Mouse (Mus musculus) gastrocnemius, postnatal 14 days (tissue): ENCODE measurements around the gene Ston1. TPM values are rescaled to one million over a fixed set of nuclear protein-coding genes. Genes with fewer than 3 reads are reported as not detected.

ENCODE experiments used
- DNase-seq: peaks from one replicate; pipeline ENCODE4 v3.0.0; 2021; ENCODE audit warnings: mixed read lengths
- intact Hi-C: fragments of 180-260 bp; cut with DNase I; formaldehyde crosslinking; loops from one replicate; pipeline ENCODE4 v1.15.1; 2025; ENCODE audit warnings: low total_unique reads
- long read RNA-seq, 2 experiments: library from polyadenylated mRNA; stranded (forward); transcript quantifications; one replicate each; pipeline ENCODE4 v2.0.0; 2021
- total RNA-seq, 2 experiments: library from RNA; stranded (reverse); gene quantifications; 2 replicates each; pipeline ENCODE4 v1.2.3; 2021

Ston1 gene
- total RNA-seq = 10 to 100 TPM; 18.5 to 18.9 TPM
- long read RNA-seq, experiment 1, partial matches to known transcripts = 0 of 1 reads
- long read RNA-seq, experiment 1, other reads (novel, unspliced or antisense) = 1 of 1 reads
- long read RNA-seq, experiment 2, partial matches to known transcripts = 0 of 1 reads
- long read RNA-seq, experiment 2, other reads (novel, unspliced or antisense) = 1 of 1 reads

DNA sequence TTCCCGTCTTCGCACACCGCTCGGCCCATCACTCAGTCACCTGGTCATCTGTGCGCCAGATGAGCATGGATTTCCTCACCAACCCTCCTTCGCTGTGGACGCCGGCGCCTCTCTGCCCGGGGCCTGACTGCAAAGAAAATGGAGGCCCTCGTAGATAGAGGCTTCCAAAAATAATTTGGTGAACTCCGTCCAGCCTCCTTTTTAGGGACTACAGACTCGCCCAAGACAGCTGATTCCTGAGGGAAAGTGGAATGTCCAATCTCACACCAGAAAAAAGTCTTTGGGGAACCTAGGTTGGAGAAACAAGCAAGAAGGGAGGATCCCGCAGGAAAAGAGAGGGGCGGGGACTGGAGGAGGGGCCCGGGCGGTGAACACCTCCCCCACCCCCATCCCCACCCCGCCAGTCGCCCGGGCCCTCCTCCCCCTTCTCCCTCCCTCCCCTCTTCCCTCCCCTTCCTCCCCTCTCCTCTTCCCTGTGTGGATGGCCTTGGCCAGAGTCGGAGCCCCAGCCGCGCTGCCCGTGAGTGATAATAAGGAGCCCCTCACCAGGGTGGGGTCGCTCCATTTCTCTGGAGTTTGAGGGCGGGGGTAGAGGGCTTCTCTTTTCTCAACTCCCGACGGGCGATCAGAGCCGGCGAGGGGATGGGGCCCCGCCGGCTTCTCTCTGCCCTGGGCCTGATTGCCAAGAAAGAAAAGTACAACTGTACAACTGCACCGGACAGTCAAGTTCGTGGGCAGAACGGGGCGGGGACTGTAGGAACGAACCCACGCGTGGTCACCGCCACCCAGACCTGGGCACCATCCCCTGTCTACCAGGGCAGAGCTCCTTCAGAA, at the start of gene Ston1:
TSS of gene Ston1 (plus strand) at position 463 of the 834 bp plus-strand sequence.
- intact Hi-C loops = no loop called here
- peak; percentile 78 for DNase-seq

- intact Hi-C loops = loop anchor here (10.0 kb wide), 1 partner anchor 95 kb away; no protein-coding TSS in a partner anchor
- DNase-seq = no peak
Observed at GRCm38 (mm10) chr17:88549411-88550191, 47.9 kb upstream of the Ston1 start.

DNA sequence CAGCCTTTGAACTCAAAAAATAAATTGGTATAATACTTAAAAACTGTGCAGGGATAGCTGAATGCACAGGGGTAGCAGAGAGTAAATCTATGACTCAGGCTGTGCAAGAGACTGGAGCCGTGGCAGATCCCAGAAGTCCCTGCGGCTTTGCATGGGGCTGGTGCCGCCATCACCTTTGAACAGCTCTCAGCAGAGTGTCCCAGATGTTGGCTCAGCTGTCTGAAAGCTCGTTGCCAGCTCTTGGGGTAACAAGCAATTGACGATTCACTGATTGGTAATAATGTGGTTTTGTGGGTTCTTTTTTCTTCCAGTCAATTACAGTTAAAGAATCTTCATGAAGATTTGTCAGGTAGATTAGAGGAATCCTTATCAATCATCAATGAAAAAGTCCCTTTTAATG, 47.1 kb upstream of the Ston1 start:
- intact Hi-C loops = loop anchor here (10.0 kb wide), 1 partner anchor 94 kb away; no protein-coding TSS in a partner anchor
- DNase-seq = no peak

- DNase-seq = no peak
- intact Hi-C loops = loop anchor here (10.0 kb wide), 1 partner anchor 94 kb away; no protein-coding TSS in a partner anchor
Observed at GRCm38 (mm10) chr17:88550981-88551940, 46.2 kb upstream of the Ston1 start.

GRCm38 (mm10) chr17:88552556-88552955, 44.9 kb upstream of the Ston1 start:
- intact Hi-C loops = loop anchor here (10.0 kb wide), 1 partner anchor 92 kb away; no protein-coding TSS in a partner anchor
- DNase-seq = no peak

DNA sequence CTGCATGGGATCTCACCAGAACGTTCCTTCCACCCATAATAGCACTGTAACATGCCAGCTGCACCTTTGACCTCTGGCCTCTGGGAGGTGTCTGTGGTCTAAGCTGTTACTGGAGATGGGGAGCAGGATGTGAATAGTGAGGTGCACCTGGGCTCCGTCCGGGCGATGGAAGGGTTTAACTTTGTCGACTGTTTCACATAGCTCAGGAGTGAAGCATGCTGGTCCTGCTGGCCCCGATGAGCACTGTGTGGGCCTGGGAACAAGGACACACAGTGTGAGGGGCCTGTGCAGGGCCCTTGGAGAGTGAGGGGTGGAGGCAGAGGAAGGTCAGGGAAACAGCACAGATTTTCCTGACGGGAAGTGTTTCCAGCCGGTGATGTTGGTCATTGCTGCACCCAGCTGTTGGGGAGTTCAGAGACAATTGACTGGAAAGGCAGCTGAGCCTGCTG, 44.5 kb upstream of the Ston1 start:
- DNase-seq = no peak
- intact Hi-C loops = loop anchor here (10.0 kb wide), 1 partner anchor 92 kb away; no protein-coding TSS in a partner anchor

DNA sequence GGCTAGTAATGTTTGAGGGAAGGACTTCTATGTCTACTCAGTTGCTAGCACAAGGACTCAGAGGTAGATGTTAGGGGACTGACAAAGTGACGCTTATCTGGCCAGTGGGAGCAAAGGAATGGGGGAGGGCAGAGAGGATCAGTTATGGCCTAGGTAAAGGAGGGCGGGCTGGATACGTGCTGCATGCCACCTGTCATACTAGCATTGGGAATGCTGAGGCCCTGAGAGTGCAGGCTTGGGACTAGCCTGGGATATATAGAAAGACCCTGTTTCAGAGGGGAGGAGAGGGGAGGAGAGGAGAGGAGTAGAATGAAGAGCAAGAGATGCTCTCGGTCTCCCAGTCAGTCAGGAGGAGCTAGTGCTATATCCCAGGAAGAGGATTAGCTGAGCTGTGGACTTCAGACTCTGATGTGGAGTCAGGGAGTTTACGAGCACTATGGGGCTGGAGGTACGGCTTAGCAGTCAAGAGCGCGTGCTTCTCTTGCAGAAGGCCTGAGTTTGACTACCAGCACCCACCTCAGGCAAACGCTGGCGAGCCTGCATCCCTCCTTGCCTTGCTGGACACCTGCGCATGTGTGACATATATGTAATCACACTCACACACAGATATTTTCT, 43.9 kb upstream of the Ston1 start:
- intact Hi-C loops = loop anchor here (10.0 kb wide), 1 partner anchor 91 kb away; no protein-coding TSS in a partner anchor
- no peak for DNase-seq

- intact Hi-C loops = loop anchor here (10.0 kb wide), 1 partner anchor 89 kb away; no protein-coding TSS in a partner anchor
- DNase-seq = no peak
Observed at GRCm38 (mm10) chr17:88556176-88556575, 41.3 kb upstream of the Ston1 start.

GRCm38 (mm10) chr17:88556688-88557087, 40.8 kb upstream of the Ston1 start:
- intact Hi-C loops = loop anchor here (10.0 kb wide), 1 partner anchor 88 kb away; no protein-coding TSS in a partner anchor
- no peak for DNase-seq

DNA sequence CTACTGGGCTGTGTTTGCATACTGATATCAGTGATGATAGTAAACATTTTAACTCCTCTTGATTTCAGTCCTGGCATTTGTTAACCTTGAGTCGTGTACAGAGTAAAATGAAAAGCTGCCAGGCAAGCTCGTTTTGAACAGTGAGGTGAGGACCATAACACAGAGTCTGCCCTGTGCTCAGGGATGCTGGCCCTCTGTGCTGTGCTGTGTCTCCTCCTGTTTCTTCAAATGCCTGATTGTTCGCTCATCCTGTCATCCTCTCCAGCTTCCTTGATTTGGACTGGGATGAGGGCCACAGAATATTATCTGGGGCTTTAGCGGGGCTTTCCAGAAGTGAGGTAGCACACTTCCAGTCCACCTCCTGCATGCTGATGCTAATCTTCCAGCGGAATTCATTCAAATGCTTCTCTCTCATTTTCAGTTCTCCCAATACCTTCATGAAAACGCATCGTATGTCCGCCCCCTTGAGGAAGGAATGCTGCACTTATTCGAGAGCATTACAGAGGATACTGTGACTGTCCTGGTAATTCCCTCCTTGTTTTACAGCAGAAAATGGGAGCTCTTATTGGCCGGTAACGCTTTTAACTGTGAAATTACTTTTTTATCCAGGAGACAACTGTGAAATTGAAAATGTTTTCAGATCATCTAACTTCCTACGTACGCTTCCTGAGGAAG, 39.2 kb upstream of the Ston1 start:
- peak; percentile 71 for DNase-seq
- intact Hi-C loops = loop anchor here (10.0 kb wide), 1 partner anchor 86 kb away; no protein-coding TSS in a partner anchor

DNA sequence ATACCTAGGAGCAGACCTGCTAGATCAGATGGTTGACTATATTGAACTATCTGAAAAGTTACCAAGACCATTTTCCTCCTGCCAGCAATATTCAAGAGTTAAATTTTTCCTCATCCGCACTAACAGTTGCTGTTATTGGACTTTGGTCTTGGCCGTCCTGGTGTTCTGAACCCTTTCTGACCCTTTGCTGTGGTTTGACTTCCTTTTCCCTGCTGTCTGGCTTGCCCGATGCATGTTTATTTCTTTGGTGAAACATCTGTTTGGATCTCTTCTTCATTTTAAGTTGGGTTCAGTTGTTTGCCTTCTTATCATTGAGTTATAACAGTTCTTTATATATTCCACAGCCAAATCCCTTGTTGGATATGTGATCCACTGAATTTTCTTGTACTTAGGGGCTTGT, 33.9 kb upstream of the Ston1 start:
- intact Hi-C loops = no loop called here
- DNase-seq = no peak

DNA sequence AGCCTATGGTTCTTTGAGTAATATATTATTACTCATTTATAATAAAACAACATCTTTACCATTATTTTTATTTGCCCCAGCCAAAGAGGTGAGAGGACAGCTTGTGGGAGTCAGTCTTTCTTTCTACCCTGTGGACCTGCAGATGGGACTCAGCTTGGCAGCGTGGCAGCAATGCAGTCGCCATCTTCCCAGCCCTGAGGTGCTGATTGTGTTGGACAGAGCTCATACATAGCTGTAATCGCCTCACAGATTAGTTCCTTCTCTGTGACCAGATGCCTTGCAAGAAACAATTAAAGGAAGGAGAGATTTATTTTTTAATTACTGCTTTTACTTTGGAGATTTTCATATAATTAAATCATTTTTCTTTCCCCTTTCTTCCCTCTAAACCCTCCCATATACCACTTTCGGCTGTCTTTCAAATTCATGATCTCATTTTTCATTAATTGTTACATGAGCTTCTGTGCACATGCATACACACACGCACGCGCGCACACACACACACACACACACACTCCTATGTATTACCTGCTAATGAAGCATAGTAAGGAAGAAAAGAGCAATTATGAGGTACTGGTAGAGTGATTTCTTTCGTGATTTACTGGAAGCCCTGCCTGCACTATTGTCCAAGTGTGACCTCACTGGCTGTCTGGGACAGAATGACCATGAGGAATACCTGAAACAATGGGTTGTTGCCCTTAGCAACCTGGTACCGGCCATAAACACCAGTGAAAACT, 27.5 kb upstream of the Ston1 start:
- no peak for DNase-seq
- intact Hi-C loops = no loop called here

DNA sequence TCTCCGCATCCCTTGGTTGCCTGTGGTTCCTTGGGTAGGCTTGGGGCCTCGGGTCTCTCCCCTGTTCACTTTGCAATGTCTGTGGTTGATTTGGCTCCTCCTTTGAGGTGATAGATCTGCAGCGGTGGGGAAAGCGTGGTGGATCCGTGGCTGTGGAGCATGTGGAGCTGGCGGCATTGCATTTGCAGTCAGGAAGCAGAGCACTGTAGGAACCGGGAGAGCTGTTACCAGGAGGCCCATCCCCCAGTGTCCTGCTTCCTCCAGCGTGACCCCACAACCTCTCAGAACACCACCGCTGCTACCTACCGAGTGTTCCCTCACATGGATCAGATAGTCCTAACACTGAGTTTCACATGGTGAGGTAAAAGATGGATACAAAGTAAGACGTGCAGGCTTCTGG, 26.7 kb upstream of the Ston1 start:
- intact Hi-C loops = no loop called here
- no peak for DNase-seq

- DNase-seq = no peak
- intact Hi-C loops = no loop called here
Observed at GRCm38 (mm10) chr17:88574811-88575210, 22.7 kb upstream of the Ston1 start.

DNA sequence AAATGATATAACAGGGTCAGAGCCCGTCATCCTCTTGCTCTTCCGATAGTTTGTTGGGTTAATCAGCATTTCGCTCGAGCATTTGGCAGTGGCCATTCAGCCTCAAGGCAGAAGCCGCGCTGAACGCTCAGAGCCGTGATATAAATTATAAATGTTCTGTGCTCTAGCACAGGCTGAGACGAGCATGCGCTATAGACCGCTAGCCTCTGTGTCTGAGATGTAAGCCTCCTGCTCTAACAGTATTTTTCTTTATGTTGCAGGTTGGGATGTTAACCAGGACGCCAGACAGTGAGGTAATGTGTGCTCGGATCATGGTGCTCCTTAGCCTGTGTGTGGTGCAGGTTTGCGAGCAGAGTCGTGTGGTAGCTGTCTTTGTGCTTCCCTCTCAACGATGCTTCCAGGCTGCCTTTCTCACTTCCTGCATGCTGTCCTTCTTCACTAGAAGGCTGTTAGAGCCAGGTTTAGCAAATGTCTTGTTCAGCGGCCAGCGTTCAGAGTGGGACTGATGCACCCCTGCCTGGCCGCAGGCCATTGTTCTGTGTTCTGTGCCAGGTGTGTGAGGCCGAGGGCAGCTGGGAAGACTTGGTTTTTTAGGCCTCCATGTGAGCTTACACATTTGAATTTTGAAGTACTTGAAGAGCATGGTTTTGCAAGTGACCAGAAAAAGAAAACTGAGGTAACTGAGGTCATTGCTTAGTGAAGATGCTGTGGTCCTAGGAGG, 18.8 kb upstream of the Ston1 start:
- intact Hi-C loops = no loop called here
- no peak for DNase-seq

GRCm38 (mm10) chr17:88580556-88580955, 16.9 kb upstream of the Ston1 start:
- DNase-seq = no peak
- intact Hi-C loops = no loop called here
